Mouse (Mus musculus): Measurements from ENCODE around the gene Defb35. TPM values are rescaled to one million over a fixed set of nuclear protein-coding genes. Genes with fewer than 3 reads are reported as not detected.
"Not testable (repeated sequence)": the region's sequence is repeated elsewhere in the genome, so short reads cannot be mapped to it uniquely, and the experiment has no call there.

Gene Defb35
- not detected in 2 replicates for polyA plus RNA-seq (2012; rRNA removed)

DNA sequence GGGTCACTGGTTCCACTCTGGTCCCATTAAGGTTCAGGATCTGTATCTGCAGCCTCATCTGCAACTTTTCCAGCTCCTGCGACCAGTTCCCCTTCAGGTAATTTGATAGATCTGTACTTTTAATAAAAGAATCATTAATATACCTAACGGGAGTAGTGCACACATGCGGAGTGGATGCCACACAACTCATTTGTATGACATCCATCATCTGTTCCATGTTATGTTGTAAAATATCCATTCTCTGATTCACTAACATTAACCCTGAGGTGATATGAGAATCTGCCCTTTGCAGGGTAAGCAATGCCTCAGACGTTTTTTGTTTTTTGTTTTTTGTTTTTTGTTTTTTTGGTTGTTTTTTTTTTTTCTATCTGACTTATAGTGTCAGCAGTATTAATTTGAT, at the start of gene Defb35:
Defb35 (plus strand) TSS at position 301 of the 400 bp plus-strand sequence.
- 82% methylated on average over 4 of the region's 4 CpGs for WGBS
- DNase-seq (ENCODE audit: low read depth, low spot score), result not testable (repeated sequence)

- DNase-seq (ENCODE audit: low read depth, low spot score), result not testable (repeated sequence)
These were observed 31.9 kb upstream of the Defb35 start, which contains the start of gene Defb11 for GRCm38 (mm10) chr8:21906290-21906689. Gene Defb11, minus strand, starts transcription at chr8:21906412.

DNA sequence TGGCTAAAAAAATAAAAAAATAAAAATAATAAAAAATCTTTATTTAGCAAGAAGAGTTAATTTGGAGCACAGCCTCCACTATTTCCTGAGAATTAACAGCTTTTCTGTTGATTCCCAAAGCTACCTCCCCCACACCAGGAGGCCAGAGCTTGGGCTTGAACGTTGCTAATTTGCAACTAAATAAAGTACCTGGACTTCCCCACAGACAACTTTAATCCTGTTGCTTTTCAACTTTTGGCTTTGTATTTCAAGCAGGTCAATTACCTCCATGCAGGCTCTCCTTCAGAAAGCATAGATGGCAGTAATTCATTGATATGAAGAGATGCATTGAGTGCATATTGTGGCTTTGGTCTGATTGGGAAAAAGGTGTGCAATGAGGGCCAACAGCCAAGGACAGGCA, 26.2 kb upstream of the Defb35 start:
- 22% methylated on average over 1 of the region's 1 CpGs for WGBS
- no peak for DNase-seq (ENCODE audit: low read depth, low spot score)

DNA sequence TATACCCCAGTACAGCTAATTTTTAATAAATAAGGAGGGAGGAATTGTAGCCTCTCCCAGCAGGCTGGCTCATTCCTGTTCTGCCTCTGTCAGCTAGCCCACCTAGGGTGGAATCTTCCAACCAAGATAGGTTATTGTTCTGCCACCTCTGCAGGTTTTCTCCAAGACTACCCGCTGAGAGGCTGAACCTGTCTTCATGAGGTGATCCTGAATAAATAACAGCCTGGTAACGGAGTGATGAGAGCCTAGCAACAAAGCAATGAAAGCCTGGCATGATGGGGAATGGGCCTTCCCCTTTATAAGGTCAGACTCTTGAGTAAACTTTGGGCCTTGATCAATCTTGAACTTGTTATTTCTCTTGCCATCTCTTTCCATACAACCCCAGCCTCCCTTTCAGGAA, 25.6 kb upstream of the Defb35 start:
- DNase-seq (ENCODE audit: low read depth, low spot score), result no peak
- 22% methylated on average over 2 of the region's 2 CpGs for WGBS

- DNase-seq (ENCODE audit: low read depth, low spot score), result no peak
- 72% methylated on average over 3 of the region's 3 CpGs for whole genome bisulfite sequencing
These were observed 22.5 kb upstream of the Defb35 start for GRCm38 (mm10) chr8:21915625-21916024.

DNA sequence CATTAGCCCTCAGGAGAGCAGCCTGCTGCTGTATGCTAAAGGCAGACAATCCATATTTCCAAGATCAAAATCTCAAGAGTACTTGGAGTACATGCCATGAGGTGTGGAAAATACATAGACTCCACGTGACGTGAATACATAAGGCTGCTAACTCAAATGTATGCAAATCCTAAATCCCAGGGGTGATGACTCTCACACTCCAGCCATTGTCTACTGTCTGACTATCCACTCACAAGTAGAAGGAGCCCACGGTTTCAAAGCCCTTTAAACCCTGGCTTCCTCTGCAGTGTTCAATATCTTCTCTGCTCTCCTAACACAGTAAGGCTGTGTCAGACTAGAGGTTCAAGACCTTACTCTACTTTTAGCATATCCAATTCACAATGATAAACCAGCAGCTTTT, 7.4 kb upstream of the Defb35 start:
- WGBS, result 85% methylated on average over 3 of the region's 3 CpGs

DNA sequence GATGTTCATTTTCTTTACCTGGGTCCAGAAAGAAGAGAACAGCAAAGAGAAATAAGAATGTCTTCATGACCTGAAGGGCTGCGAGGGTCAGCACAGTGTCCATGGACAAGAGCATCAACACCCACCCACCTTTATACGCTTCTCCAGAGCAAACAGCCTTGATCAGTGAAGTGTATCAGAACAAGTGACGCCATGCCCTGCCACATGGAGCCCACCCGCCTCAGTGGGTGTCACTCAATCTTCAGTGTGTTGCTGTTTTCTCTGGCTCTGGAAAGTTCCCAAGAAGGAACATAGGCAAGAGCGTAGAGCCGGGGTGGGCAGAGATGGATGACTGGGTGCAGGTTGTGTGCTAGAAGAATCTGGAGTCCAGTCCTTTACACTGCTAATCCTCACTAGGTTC, 5.5 kb upstream of the Defb35 start, which contains the start of gene Defb15:
Defb15 (minus strand) TSS at position 101 of the 400 bp plus-strand sequence.
- DNase-seq (ENCODE audit: low read depth, low spot score), result no peak
- WGBS, result 81% methylated on average over 6 of the region's 6 CpGs

More for the DNA sequence above, 7.4 kb upstream of the Defb35 start:
- not testable (repeated sequence) for DNase-seq (ENCODE audit: low read depth, low spot score)

DNA sequence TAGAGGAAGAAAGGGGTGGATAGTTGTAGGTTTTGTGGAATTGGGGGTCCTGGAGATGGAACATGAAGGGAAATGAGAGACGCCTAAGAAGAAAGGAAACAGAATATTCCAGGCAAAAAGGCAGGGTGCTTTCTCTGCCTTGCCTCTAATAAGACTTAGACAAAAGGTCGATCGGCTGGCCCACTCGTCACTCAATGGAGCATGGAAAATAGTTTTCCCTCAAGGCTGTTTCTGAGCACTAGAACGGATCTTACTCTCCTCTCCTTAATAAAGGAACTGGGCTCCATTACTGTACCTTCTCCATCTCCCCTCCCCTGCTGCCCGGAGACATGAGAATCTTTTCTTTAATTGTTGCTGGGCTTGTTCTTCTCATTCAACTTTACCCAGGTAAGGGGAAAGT, 8.3 kb downstream of the Defb35 start, which contains the start of gene Defb13:
Defb13 (plus strand) TSS at position 301 of the 400 bp plus-strand sequence.
- DNase-seq (ENCODE audit: low read depth, low spot score), result no peak
- 82% methylated on average over 6 of the region's 6 CpGs for WGBS

GRCm38 (mm10) chr8:21947311-21948017, 9.3 kb downstream of the Defb35 start:
- 71% methylated on average over 9 of the region's 9 CpGs for WGBS
- no peak for DNase-seq (ENCODE audit: low read depth, low spot score)

GRCm38 (mm10) chr8:21955321-21955720, 17.2 kb downstream of the Defb35 start:
- 8% methylated on average over 9 of the region's 9 CpGs for WGBS
- DNase-seq (ENCODE audit: low read depth, low spot score), result no peak

DNA sequence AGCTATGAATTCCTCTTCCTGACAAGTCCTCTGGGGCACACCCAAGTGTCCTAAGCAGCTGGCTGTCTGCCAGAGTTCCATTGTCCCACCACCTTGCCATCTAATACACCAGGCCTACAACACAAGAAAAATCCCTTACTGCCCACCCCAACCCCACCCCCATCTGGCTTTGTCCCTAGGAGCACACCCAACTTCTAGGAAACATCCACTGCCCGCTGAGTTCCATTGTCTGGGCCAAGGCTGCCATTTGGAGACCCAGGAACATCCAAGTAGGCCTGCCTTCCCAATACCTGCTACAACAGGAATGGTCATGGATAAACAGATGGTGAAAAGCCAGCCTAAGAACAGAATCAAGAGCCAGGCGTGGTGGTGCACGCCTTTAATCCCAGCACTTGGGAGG, 18.2 kb downstream of the Defb35 start:
- DNase-seq (ENCODE audit: low read depth, low spot score), result no peak
- 79% methylated on average over 3 of the region's 3 CpGs for WGBS

- WGBS, result 79% methylated on average over 2 of the region's 2 CpGs
- DNase-seq (ENCODE audit: low read depth, low spot score), result no peak
These were observed 20.3 kb downstream of the Defb35 start, which contains the start of gene Fam90a1a for GRCm38 (mm10) chr8:21958414-21958813. Gene Fam90a1a, plus strand, starts transcription at chr8:21958714.

- DNase-seq (ENCODE audit: low read depth, low spot score), result no peak
- 76% methylated on average over 1 of the region's 1 CpGs for WGBS
These were observed 28.5 kb downstream of the Defb35 start for GRCm38 (mm10) chr8:21966646-21967045.

- no peak for DNase-seq (ENCODE audit: low read depth, low spot score)
- 77% methylated on average over 3 of the region's 3 CpGs for WGBS
These were observed 31.3 kb downstream of the Defb35 start, which contains the start of gene Ccdc70 for GRCm38 (mm10) chr8:21969475-21969874. Gene Ccdc70, plus strand, starts transcription at chr8:21969775.

- WGBS, result 69% methylated on average over 4 of the region's 4 CpGs
- no peak for DNase-seq (ENCODE audit: low read depth, low spot score)
These were observed 40.0 kb downstream of the Defb35 start for GRCm38 (mm10) chr8:21978193-21978592.

DNA sequence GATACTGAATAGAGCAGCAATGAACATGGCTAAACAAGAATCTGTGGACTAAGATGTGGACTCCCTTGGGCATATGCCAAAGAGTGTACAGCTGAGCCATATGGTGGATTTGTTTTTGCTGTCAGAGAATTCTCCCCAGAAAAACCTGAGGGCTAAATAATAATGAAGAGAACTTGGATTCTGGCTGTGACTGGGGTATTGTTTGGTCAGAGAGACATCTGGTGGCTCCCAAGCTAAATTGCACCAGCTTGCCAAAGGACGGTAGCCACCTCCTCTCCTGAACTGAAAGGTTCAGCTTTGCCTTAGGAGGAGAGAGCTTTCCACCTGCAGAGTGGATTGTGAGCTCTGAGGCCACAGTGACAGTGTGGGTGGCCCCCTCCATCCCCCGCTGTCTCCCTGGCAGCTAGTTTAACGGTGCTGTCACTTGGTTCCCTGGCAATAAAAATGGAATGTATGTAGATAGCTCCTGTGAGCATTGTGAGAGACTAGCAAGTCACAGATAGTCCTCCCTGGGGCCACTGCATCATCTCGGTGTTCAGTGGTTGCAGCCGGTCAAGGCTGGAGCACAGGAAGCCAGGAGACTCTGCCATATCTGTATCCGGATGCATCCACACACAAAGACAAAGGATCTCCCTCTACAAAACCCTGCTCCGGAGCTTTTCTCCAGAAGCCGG, 43.6 kb downstream of the Defb35 start:
- no peak for DNase-seq (ENCODE audit: low read depth, low spot score)
- WGBS, result 61% methylated on average over 8 of the region's 8 CpGs

Other genes with a start within 250 kb of the Defb35 start
- gene AY761184, start 234.7 kb upstream of the Defb35 start, polyA plus RNA-seq (2012; rRNA removed), result 632 and 1,019 TPM in 2 replicates
- gene Defa24, start 203.9 kb upstream of the Defb35 start, polyA plus RNA-seq (2012; rRNA removed), result 6,633 and 11,671 TPM in 2 replicates
- gene Defb50, start 114.8 kb upstream of the Defb35 start, polyA plus RNA-seq (2012; rRNA removed), result not detected in 2 replicates
- gene Defb2, start 98.4 kb upstream of the Defb35 start, polyA plus RNA-seq (2012; rRNA removed), result not detected in 2 replicates
- gene Defb10, start 79.5 kb upstream of the Defb35 start, polyA plus RNA-seq (2012; rRNA removed), result not detected in 2 replicates
- not detected in 2 replicates for gene Defb9, start 52.9 kb upstream of the Defb35 start, polyA plus RNA-seq (2012; rRNA removed)
- not detected in 2 replicates for gene Defb11, start 31.9 kb upstream of the Defb35 start, polyA plus RNA-seq (2012; rRNA removed)
- gene Defb15, start 5.6 kb upstream of the Defb35 start, polyA plus RNA-seq (2012; rRNA removed), result not detected in 2 replicates
- not detected in 2 replicates for gene Defb13, start 8.4 kb downstream of the Defb35 start, polyA plus RNA-seq (2012; rRNA removed)
- not detected in 2 replicates for gene Fam90a1a, start 20.4 kb downstream of the Defb35 start, polyA plus RNA-seq (2012; rRNA removed)
- gene Ccdc70, start 31.4 kb downstream of the Defb35 start, polyA plus RNA-seq (2012; rRNA removed), result not detected in 2 replicates
- gene Atp7b, start 122.0 kb downstream of the Defb35 start, polyA plus RNA-seq (2012; rRNA removed), result 1.1 and 4.3 TPM in 2 replicates
- 3.3 and 5.0 TPM in 2 replicates for gene Alg11, start 122.4 kb downstream of the Defb35 start, polyA plus RNA-seq (2012; rRNA removed)
- gene Nek5, start 186.7 kb downstream of the Defb35 start, polyA plus RNA-seq (2012; rRNA removed), result 0.07 and 0.16 TPM in 2 replicates
- gene Nek3, start 228.1 kb downstream of the Defb35 start, polyA plus RNA-seq (2012; rRNA removed), result 3.9 and 7.9 TPM in 2 replicates
- 5.7 TPM in 2 replicates for gene Ckap2, start 247.5 kb downstream of the Defb35 start, polyA plus RNA-seq (2012; rRNA removed)

All from large intestine, adult 2 months (tissue).